Mouse (Mus musculus) limb, embryonic 15.5 days (tissue): ENCODE results near the gene Cog4. TPM values are rescaled to one million over a fixed set of nuclear protein-coding genes. Genes with fewer than 3 reads are reported as not detected.
A peak's percentile ranks its signal among the peaks of the same experiment; 100 is the strongest.
"Not testable (repeated sequence)": the region's sequence is repeated elsewhere in the genome, so short reads cannot be mapped to it uniquely, and the experiment has no call there.

Source experiments
- ATAC-seq: fragments of 200-750 bp; cut with Nextera tagmentation; 2 replicates; pipeline ENCODE4 v1.8.0; 2017; ENCODE audit warnings: low read depth, moderate TSS enrichment; ENCODE audit not compliant: insufficient number of reproducible peaks, low FRiP score, low TSS enrichment
- H3K27ac ChIP-seq: fragments of 300-500 bp; sonication (generic); 2 replicates; pipeline ENCODE4 v1.5.1; 2015; ENCODE audit warnings: moderate library complexity, mild to moderate bottlenecking, inconsistent platforms
- H3K27me3 ChIP-seq: fragments of 300-500 bp; sonication (generic); 2 replicates; pipeline ENCODE4 v1.6.1; 2015; ENCODE audit warnings: inconsistent platforms
- H3K36me3 ChIP-seq: fragments of 300-500 bp; sonication (generic); 2 replicates; pipeline ENCODE4 v1.6.1; 2015; ENCODE audit warnings: inconsistent platforms
- H3K4me1 ChIP-seq: fragments of 300-500 bp; sonication (generic); 2 replicates; pipeline ENCODE4 v1.6.1; 2015; ENCODE audit warnings: inconsistent platforms
- H3K4me2 ChIP-seq: fragments of 300-500 bp; sonication (generic); 2 replicates; pipeline ENCODE4 v1.6.1; 2015; ENCODE audit warnings: mild to moderate bottlenecking, inconsistent platforms
- H3K4me3 ChIP-seq: fragments of 300-500 bp; sonication (generic); 2 replicates; pipeline ENCODE4 v1.5.1; 2015; ENCODE audit warnings: mild to moderate bottlenecking, inconsistent platforms
- H3K9ac ChIP-seq: fragments of 300-500 bp; sonication (generic); 2 replicates; pipeline ENCODE4 v1.6.1; 2015; ENCODE audit warnings: inconsistent platforms
- H3K9me3 ChIP-seq: fragments of 300-500 bp; sonication (generic); 2 replicates; pipeline ENCODE4 v1.6.1; 2016; ENCODE audit warnings: inconsistent platforms
- WGBS: fragments of 180-500 bp; shearing (Covaris S2); methylation state at CpG from one replicate; pipeline ENCODE4 v1.1.7; 2015; 5-methylcytosine and 5-hydroxymethylcytosine counted together
- polyA plus RNA-seq: library from polyadenylated mRNA; unstranded; fragments of >200 nt; fragmentation: Nextera tagmentation; extraction: Ambion mirVana; gene quantifications from 2 replicates; pipeline ENCODE4 v1.2.1, GENCODE M21; 2015

Gene Cog4
- polyA plus RNA-seq, 1 experiment from 2014 or later = 77.8 TPM

- no peaks in the 10 kb centered on the region for H3K9me3 ChIP-seq
- peaks cover 9% of the 10 kb centered on the region for H3K4me1 ChIP-seq
- ATAC-seq = no peak
- no peaks in the 10 kb centered on the region for H3K27me3 ChIP-seq
- no peak overlapping the region for H3K4me2 ChIP-seq
- H3K4me3 ChIP-seq = no peak overlapping the region
- H3K9ac ChIP-seq = no peak overlapping the region
- peaks cover 55% of the 10 kb centered on the region for H3K36me3 ChIP-seq
- 89% methylated on average over 6 of the region's 6 CpGs for WGBS
- H3K27ac ChIP-seq = no peak overlapping the region
Observed at GRCm38 (mm10) chr8:110897495-110897894, 51.1 kb downstream of the Cog4 start.

DNA sequence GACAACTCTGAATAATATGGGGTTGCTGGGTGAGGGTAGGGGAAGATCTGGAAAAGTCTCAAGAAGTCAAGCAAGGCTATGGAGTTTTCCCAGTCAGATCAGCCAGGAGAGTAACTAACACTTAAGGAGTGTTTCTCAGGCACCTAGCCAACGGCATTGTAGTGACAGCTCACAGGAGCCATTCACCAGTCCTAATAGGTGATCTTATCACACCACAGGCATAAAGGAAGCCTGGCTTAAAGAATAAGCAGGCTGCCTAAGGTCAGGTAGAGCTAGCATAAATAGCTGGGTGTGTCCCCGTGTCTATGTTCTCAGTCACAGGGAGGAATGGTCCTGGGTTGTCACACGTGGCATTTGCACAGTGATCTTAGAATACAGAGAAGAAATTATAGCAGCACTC is 54.7 kb downstream of the Cog4 start:
- WGBS = 60% methylated on average over 3 of the region's 3 CpGs

DNA sequence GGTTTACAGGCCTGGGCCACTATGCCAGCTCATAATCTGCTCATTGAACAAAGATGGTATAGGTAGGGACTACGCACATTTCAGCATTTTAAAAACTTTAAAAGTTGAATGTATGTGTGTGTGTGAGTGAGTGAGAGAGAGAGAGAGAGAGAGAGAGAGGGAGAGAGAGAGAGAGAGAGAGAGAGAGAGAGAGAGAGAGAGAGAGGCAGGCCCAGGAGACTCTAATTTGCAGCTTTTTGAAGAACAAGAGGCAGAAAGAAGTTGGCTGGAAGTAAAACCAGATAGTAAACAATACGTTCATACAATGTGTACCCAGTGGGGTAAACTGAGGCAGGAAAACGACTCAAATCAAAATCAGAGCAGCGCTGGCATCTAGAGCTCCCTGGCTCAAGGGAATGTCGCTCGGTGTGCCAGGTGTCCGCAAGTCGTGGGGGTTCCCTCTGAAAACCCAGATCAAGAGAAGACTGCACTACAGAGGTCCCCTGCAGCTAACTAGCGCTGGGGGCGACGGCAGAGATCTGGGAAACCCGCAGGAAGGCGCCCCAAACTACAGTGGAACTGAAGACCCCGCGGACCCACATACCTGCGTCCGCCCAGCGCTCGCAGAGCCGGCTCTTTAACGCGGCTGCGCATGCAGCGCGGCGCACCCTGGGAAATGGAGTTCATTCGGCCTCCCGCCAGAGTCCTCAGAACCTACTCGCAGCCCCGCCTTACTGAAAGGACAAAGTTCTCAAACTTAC is 55.6 kb downstream of the Cog4 start, which contains the start of gene Fuk:
Gene Fuk, minus strand, starts transcription at position 650 of the 740 bp plus-strand sequence.
- H3K27ac ChIP-seq = no peak within 1 kb of the TSS
- H3K4me1 ChIP-seq = peaks cover 9% of the 10 kb centered on the region
- H3K9ac ChIP-seq = peak within 1 kb of the TSS; percentile 46
- H3K4me3 ChIP-seq = peak within 1 kb of the TSS; percentile 70
- H3K36me3 ChIP-seq = peaks cover 23% of the 10 kb centered on the region
- peak; percentile 84 for ATAC-seq
- no peaks in the 10 kb centered on the region for H3K27me3 ChIP-seq
- no peaks in the 10 kb centered on the region for H3K9me3 ChIP-seq
- H3K4me2 ChIP-seq = peak within 1 kb of the TSS; percentile 50
- 2% methylated on average over 30 of the region's 30 CpGs for WGBS

More for the DNA sequence above, 54.7 kb downstream of the Cog4 start:
- Histone ChIP-seq H3K9me3 (no peaks in the 10 kb centered on the region), H3K27me3 (no peaks in the 10 kb centered on the region), H3K4me3 (no peak overlapping the region), H3K27ac (no peak overlapping the region), H3K9ac (no peak overlapping the region), H3K36me3 (peaks cover 26% of the 10 kb centered on the region), H3K4me1 (peaks cover 9% of the 10 kb centered on the region), H3K4me2 (no peak overlapping the region)
- ATAC-seq = no peak

GRCm38 (mm10) chr8:110902579-110902965 is 56.2 kb downstream of the Cog4 start:
- H3K9me3 ChIP-seq = no peaks in the 10 kb centered on the region
- H3K27me3 ChIP-seq = no peaks in the 10 kb centered on the region
- H3K36me3 ChIP-seq = peaks cover 18% of the 10 kb centered on the region
- H3K4me3 ChIP-seq = peak overlapping the region; percentile 70
- no peak for ATAC-seq
- no peak overlapping the region for H3K27ac ChIP-seq
- H3K4me2 ChIP-seq = peak overlapping the region; percentile 50
- peak overlapping the region; percentile 46; the same call in 1 of the 2 replicates for H3K9ac ChIP-seq
- WGBS = 63% methylated on average over 2 of the region's 2 CpGs
- H3K4me1 ChIP-seq = peaks cover 9% of the 10 kb centered on the region

DNA sequence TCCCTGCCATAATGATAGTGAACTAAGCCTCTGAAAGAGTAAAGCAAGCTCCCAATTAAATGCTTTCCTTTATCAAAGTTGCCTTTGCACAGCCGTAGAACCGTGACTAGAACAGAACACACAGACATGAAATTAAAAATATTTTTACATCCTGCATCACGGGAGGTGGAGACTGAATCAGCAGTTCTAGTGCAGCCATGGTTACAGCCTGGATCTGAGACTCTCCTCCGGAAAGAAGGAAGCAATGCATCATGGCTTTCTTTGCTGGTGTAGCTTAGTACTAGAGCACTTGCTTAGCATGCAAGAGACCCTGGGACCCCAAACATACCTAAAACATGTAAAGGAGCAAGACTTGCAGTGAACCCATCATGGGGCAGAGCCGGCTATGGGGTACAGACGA is 59.0 kb downstream of the Cog4 start:
- Histone ChIP-seq H3K4me1 (peaks cover 9% of the 10 kb centered on the region), H3K4me3 (no peak overlapping the region), H3K4me2 (no peak overlapping the region), H3K9me3 (no peaks in the 10 kb centered on the region), H3K27ac (no peak overlapping the region), H3K9ac (no peak overlapping the region), H3K27me3 (no peaks in the 10 kb centered on the region), H3K36me3 (no peaks in the 10 kb centered on the region)
- ATAC-seq = no peak
- WGBS = 90% methylated on average over 6 of the region's 6 CpGs

DNA sequence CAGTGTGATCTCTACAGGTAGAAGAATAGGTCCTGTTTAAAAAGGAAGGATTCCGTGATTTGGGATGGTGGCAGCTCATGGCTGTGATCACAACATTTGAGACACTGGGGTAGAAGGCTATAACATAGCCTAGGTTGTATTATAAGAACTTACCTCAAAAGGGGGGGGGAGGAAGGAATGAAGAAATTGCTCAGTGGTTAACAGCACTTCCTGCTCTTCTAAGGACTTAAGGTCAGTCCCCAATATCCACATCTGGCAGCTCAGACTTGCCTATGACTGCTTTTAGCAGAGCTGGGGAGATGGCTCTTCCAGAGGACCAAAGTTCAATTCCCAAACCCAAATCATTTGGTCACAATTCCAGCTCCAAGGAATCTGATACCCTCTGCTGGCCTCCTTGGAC is 60.3 kb downstream of the Cog4 start:
- WGBS = 69% methylated on average over 1 of the region's 1 CpGs
- ATAC-seq = no peak
- Histone ChIP-seq H3K27ac (no peak overlapping the region), H3K9ac (no peak overlapping the region), H3K27me3 (no peaks in the 10 kb centered on the region), H3K36me3 (no peaks in the 10 kb centered on the region), H3K9me3 (no peaks in the 10 kb centered on the region), H3K4me2 (no peak overlapping the region), H3K4me3 (no peak overlapping the region), H3K4me1 (0 out of 2 replicates have a peak, but pooled peaks cover under 1% of the 10 kb centered on the region)

DNA sequence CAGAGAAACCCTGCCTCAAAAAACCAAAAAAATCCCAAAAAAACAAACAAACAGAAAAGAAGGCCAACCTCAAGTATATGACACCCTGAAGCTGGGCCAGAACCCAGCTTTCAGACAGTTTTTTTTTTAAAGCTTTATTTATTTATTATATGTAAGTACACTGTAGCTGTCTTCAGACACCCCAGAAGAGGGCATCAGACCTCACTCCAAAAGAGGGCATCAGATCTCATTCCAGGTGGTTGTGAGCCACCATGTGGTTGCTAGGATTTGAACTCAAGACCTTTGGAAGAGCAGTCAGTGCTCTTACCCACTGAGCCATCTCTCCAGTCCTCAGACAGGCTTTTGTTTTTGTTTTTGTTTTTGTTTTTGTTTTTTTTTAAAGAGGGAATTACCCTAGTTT is 63.5 kb downstream of the Cog4 start:
- H3K36me3 ChIP-seq, H3K27ac ChIP-seq, H3K4me1 ChIP-seq, ATAC-seq, H3K27me3 ChIP-seq, H3K9ac ChIP-seq, H3K4me3 ChIP-seq, H3K9me3 ChIP-seq, H3K4me2 ChIP-seq: not testable (repeated sequence)

DNA sequence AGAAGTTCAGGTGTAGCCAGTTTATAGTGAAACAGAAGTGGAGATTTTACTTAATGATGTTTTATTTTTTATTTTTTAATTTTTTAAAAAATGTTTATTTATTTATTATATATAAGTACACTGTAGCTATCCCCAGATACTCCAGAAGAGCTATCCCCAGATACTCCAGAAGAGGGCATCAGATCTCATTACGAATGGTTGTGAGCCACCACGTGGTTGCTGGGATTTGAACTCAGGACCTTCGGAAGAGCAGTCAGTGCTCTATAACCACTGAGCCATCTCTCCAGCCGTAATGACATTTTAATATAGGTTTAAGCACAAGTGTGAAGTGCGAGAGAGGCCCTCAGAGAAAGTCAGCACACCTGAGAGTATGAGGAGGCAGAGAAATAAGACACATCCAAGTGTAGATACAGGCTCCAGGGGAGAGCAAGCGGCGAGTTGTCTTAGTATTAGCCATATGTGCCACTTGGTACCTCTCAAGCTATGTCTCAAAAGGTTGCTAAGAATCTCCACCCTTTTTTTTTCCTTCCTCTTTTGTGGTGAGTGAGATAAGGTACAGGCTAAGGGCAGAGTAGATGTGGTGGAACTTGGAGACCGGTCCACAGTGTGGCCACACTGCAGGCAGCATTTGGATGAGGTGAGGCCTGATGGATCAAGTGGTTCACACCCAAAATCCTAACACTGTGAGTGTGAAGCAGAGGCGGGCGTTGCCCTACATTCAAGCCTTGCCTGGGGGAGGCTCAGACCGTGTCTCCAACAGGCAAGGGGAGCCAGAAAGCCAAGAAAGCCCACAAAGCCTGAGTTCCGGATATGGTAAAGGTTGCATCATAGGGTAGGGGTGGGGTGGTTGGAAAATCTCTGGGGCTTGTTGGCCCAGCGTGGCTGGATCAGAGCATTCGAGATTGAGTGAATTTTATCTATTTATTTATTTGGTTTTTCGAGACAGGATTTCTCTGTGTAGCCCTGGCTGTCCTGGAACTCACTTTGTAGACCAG is 65.5 kb downstream of the Cog4 start:
- WGBS = 81% methylated on average over 15 of the region's 15 CpGs
- H3K4me3 ChIP-seq = no peak overlapping the region

DNA sequence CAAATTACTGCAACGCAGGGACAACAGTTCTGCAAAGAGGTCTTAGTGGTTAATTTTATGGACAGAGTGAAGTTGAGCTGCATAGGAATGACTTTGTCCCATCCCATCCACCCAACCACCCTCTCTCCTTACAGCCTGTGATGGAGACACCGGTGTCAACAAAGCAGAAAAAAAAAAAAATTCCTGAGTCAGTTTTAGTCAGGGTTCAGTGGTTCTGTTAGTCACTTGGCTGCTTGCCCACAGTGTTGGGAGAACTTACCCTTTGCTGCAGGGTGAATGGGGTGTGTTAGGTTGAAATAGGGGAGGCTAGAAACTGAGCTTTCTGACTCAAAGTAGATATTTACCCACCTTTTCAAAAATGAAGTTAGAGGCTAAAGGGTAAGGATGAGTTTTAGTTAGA is 71.0 kb downstream of the Cog4 start:
- Histone ChIP-seq H3K27ac (no peak overlapping the region), H3K36me3 (no peaks in the 10 kb centered on the region), H3K9ac (no peak overlapping the region), H3K4me3 (no peak overlapping the region), H3K4me2 (no peak overlapping the region), H3K4me1 (peaks cover 30% of the 10 kb centered on the region), H3K27me3 (no peaks in the 10 kb centered on the region), H3K9me3 (no peaks in the 10 kb centered on the region)
- WGBS = 60% methylated on average over 2 of the region's 2 CpGs
- ATAC-seq = no peak

More for the DNA sequence above, 65.5 kb downstream of the Cog4 start:
- Histone ChIP-seq H3K27ac (no peak overlapping the region), H3K9me3 (no peaks in the 10 kb centered on the region), H3K36me3 (no peaks in the 10 kb centered on the region), H3K9ac (no peak overlapping the region), H3K27me3 (no peaks in the 10 kb centered on the region), H3K4me2 (no peak overlapping the region), H3K4me1 (no peaks in the 10 kb centered on the region)
- ATAC-seq = no peak

DNA sequence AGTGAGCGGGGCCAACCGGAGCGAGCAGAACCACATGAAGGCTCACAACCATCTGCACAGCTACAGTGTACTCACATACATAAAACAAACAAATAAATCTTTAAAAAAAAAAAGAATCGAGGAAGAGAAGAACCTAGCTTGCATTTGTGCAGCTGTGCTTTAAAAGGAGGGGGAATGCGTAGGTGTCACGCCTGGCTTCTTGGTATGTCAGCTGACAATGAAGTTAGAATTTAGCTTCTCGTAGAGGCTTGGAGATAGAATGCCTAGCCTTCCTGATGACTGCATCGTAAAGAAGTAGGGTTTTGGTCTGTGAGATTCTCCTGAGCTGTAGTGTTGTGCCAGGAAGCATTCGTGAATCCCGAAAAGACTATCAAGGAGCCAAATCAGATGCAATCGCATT is 71.6 kb downstream of the Cog4 start:
- Histone ChIP-seq H3K27ac (no peak overlapping the region), H3K27me3 (no peaks in the 10 kb centered on the region), H3K4me2 (no peak overlapping the region), H3K4me3 (no peak overlapping the region), H3K4me1 (peaks cover 30% of the 10 kb centered on the region), H3K36me3 (no peaks in the 10 kb centered on the region), H3K9ac (no peak overlapping the region), H3K9me3 (no peaks in the 10 kb centered on the region)
- WGBS = 75% methylated on average over 11 of the region's 11 CpGs
- ATAC-seq = no peak

DNA sequence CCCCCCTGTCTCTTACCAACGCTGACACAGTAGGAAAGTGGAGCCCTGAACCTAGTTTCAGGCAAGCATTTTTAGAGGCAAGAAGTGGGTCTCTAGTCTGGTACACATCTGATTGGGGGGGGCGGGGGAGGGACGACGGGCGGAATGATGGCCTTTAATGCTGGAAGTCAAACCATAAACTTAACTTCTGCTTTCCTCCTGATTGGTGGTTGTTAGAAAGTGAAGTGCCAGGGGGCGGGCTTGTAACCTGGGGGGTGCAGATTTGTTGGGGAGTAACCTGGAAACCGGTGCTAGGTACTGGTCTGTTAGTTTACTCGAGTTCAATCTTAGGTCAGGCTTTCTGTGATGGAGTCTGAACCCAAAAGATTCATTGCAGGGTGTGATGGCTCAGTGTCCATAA is 72.1 kb downstream of the Cog4 start:
- no peak for ATAC-seq
- no peak overlapping the region for H3K4me2 ChIP-seq

More for the DNA sequence above, 72.1 kb downstream of the Cog4 start:
- Histone ChIP-seq H3K4me1 (peaks cover 30% of the 10 kb centered on the region), H3K9ac (no peak overlapping the region), H3K36me3 (no peaks in the 10 kb centered on the region), H3K4me3 (no peak overlapping the region), H3K27me3 (no peaks in the 10 kb centered on the region), H3K9me3 (no peaks in the 10 kb centered on the region), H3K27ac (no peak overlapping the region)
- WGBS = 43% methylated on average over 8 of the region's 8 CpGs
